ENCODE assay signal across 19 mouse cellular contexts in the genomic region with DNA sequence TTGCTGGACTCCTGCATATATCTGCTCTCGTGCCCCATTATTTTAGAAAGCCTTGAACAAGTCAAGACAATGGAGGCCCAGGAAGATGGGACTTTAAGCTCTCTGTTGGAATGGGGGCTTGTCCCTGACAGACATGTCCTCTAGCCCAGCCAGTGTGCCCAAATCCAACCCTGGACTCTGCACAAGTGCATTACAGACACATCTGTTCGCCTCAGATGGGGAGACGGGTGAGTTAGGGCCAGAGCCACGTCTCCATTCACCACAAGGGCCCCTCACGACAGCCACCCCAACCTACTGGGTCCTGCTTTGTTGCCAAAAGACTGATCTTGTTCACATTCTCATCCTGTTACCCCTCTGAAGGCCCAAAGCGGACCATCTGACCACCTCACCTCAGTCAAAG. TPM values are rescaled to one million over a fixed set of nuclear protein-coding genes. Genes with fewer than 3 reads are reported as not detected.
DNase-seq lines count a peak whose midpoint lies in the region; ATAC-seq and TF ChIP-seq lines count a peak whose summit lies in the region.
"Had no signal": no experiment of that assay in that cellular context is flagged by ENCODE, and none has a peak within 500 bp of the region (broad histone marks: within the 10 kb centered on the region; RNA-seq: fewer than 3 reads in every experiment).

No protein-coding gene starts in this region.

- H3K27me3 ChIP-seq in heart, adult 2 months (ENCODE audit: control insufficient read depth, insufficient read depth, low read length): no peaks in the 10 kb centered on the region
- no peaks in the 10 kb centered on the region for H3K27me3 ChIP-seq in heart, embryonic 15.5 days
- no peaks in the 10 kb centered on the region for H3K27me3 ChIP-seq in myocyte (ENCODE audit: control insufficient read depth, insufficient read depth, insufficient read length)
- H3K27me3 ChIP-seq: CH12.LX; forebrain, embryonic 13.5 days; Patski had no signal

- TF ChIP-seq POLR2A in heart, adult 2 months (IDR thresholded peaks at IDR 0.05; ENCODE audit: insufficient read depth, low read depth, low read length): no peak
- TF ChIP-seq POLR2A in myocyte (IDR thresholded peaks at IDR 0.05; ENCODE audit: insufficient read length, low read depth): no peak

- ATAC-seq in heart, embryonic 15.5 days (replicated peaks; ENCODE audit: insufficient number of reproducible peaks, insufficient read depth, low FRiP score, low read depth): no peak
- ATAC-seq: activated CD4-positive, CD25-positive, alpha-beta regulatory T cell, adult 4 months; forebrain, embryonic 13.5 days; forebrain, postnatal 0 days; intestine, postnatal 0 days; Patski had no signal

- H3K27ac ChIP-seq in heart, adult 2 months: peak overlapping the region; percentile 91
- peak overlapping the region; percentile 67; the same call in 1 of the 2 replicates for H3K27ac ChIP-seq in heart, embryonic 15.5 days
- H3K27ac ChIP-seq: embryonic facial prominence, embryonic 10.5 days; forebrain, embryonic 13.5 days; hindbrain, embryonic 14.5 days had no signal

- H3K9me3 ChIP-seq in heart, embryonic 15.5 days (replicated peaks): no peaks in the 10 kb centered on the region
- H3K9me3 ChIP-seq: embryonic facial prominence, embryonic 10.5 days; forebrain, embryonic 13.5 days had no signal

- intact Hi-C loops in heart, adult 2 months (cut with DNase I): no loop called here
- intact Hi-C loops in heart, postnatal 10 days (cut with DNase I): loop anchor here (10.0 kb wide), 1 partner anchor 367 kb away; a partner anchor contains a TSS

- 88% methylated on average over 6 of the region's 6 CpGs for WGBS in heart, adult 2 months
- 87% methylated on average over 6 of the region's 6 CpGs for WGBS in heart, embryonic 15.5 days

- TF ChIP-seq CTCF in heart, adult 2 months (IDR thresholded peaks at IDR 0.05): no peak

- H3K4me1 ChIP-seq in heart, adult 2 months (ENCODE audit: control insufficient read depth, insufficient read depth, low read length): peaks cover 2% of the 10 kb centered on the region
- H3K4me1 ChIP-seq in heart, embryonic 15.5 days (replicated peaks): peaks cover 26% of the 10 kb centered on the region
- H3K4me1 ChIP-seq: forebrain, embryonic 13.5 days had no signal

- no peak overlapping the region for H3ac ChIP-seq in myocyte (ENCODE audit: control insufficient read depth, insufficient read length)

- peak; percentile 20 for DNase-seq in cerebellum, adult 9-11 months
- no peak for DNase-seq in cerebellum, adult 8-10 months
- DNase-seq in heart, adult 2 months: peak in 1 of 2 experiments; percentile 20
- DNase-seq in heart, adult 8-10 months (ENCODE audit: low spot score): no peak
- DNase-seq in heart, postnatal 10 days: no peak
- DNase-seq in testis, postnatal 10 days (ENCODE audit: low spot score): no peak
- DNase-seq: adrenal gland, postnatal 14 days; forebrain, postnatal 0 days; kidney, adult 8-10 months had no signal

- H3K9ac ChIP-seq in heart, adult 2 months (ENCODE audit: low read depth, low read length): no peak overlapping the region
- H3K9ac ChIP-seq in heart, embryonic 15.5 days: no peak overlapping the region
- H3K9ac ChIP-seq: forebrain, embryonic 13.5 days; forebrain, postnatal 0 days; hindbrain, embryonic 14.5 days had no signal

- H3K79me2 ChIP-seq in heart, adult 2 months (replicated peaks; ENCODE audit: control insufficient read depth, insufficient read depth, low read length): no peaks in the 10 kb centered on the region
- H3K79me2 ChIP-seq in myocyte (ENCODE audit: control insufficient read depth, insufficient read depth): no peaks in the 10 kb centered on the region

- no peaks in the 10 kb centered on the region; the same call in 1 of the 2 replicates for H3K36me3 ChIP-seq in heart, adult 2 months (ENCODE audit: control insufficient read depth, insufficient read depth, low read length)
- H3K36me3 ChIP-seq in heart, embryonic 15.5 days: peaks cover 92% of the 10 kb centered on the region
- H3K36me3 ChIP-seq in myocyte (ENCODE audit: control insufficient read depth, insufficient read depth): peaks cover 51% of the 10 kb centered on the region

- TF ChIP-seq EP300 in heart, adult 2 months (IDR thresholded peaks at IDR 0.05; ENCODE audit: insufficient read depth, low read depth, low read length): no peak

- H3K4me2 ChIP-seq in heart, embryonic 15.5 days: peak overlapping the region; percentile 44; the same call in 1 of the 2 replicates
- H3K4me2 ChIP-seq in myocyte (ENCODE audit: low read depth): peak overlapping the region; percentile 8
- H3K4me2 ChIP-seq: forebrain, embryonic 13.5 days; hindbrain, embryonic 14.5 days had no signal

- H3K4me3 ChIP-seq in heart, adult 2 months: no peak overlapping the region
- H3K4me3 ChIP-seq in heart, embryonic 15.5 days: no peak overlapping the region
- no peak overlapping the region for H3K4me3 ChIP-seq in myocyte
- H3K4me3 ChIP-seq: embryonic facial prominence, embryonic 10.5 days; forebrain, embryonic 13.5 days; hindbrain, embryonic 10.5 days had no signal

TF ChIP-seq in myocyte, 11 proteins besides CTCF, POLR2A, EP300 and RAD21:
- TF ChIP-seq REST (IDR thresholded peaks at IDR 0.05; ENCODE audit: insufficient read depth, insufficient read length) (no peak), CEBPB (IDR thresholded peaks at IDR 0.05; ENCODE audit: insufficient read depth, poor library complexity, severe bottlenecking) (no peak), USF1 (IDR thresholded peaks at IDR 0.05; ENCODE audit: low read depth) (no peak), POLR2AphosphoS2 (IDR thresholded peaks at IDR 0.05; ENCODE audit: insufficient read length, low read depth) (no peak), TCF12 (IDR thresholded peaks at IDR 0.05; ENCODE audit: insufficient read depth, poor library complexity, severe bottlenecking) (no peak), E2F4 (IDR thresholded peaks at IDR 0.05; ENCODE audit: insufficient read depth) (no peak), SRF (IDR thresholded peaks at IDR 0.05; ENCODE audit: control insufficient read depth, insufficient read length, low read depth) (no peak), MYOG (IDR thresholded peaks at IDR 0.05; ENCODE audit: control insufficient read depth in 1 of 3, insufficient read depth in 1 of 3, insufficient read length in 2 of 3, low read depth in 2 of 3) (no peak), MAX (IDR thresholded peaks at IDR 0.05; ENCODE audit: low read depth) (no peak), TCF3 (IDR thresholded peaks at IDR 0.05; ENCODE audit: insufficient read length, low read depth) (no peak), MYOD1 (IDR thresholded peaks at IDR 0.05; ENCODE audit: control insufficient read depth in 1 of 3, insufficient read length in 2 of 3, low read depth in 2 of 3) (no peak)

RNA-seq across cellular contexts. Expression of a gene that starts 12.2 kb away (rescaled TPM):
- total RNA-seq in heart, adult 2 months (2021): 100 to 1,000 TPM; 137 to 154 TPM
- 159 and 167 TPM in 2 replicates for polyA plus RNA-seq in heart, adult 2 months (2012; rRNA removed)
- 100 to 1,000 TPM; 128 to 185 (median 149) TPM for total RNA-seq in heart, adult 8-10 months (2022)
- 79.2 and 101 TPM in 2 replicates for polyA plus RNA-seq in heart, embryonic 15.5 days (2015; fragmentation: Nextera tagmentation; extraction: Ambion mirVana)
- total RNA-seq in heart, postnatal 10 days (2021): 100 to 1,000 TPM; 210 to 215 TPM
- polyA plus RNA-seq in myocyte (2012; fragmentation: generic; extraction: Trizol): 141 TPM

RNA-seq across cellular contexts. Expression of a gene that starts 13.7 kb away (rescaled TPM):
- 10 to 100 TPM; 41.7 to 42.8 TPM for total RNA-seq in heart, adult 2 months (2021)
- polyA plus RNA-seq in heart, adult 2 months (2012; rRNA removed): 67.8 and 78.3 TPM in 2 replicates
- total RNA-seq in heart, adult 8-10 months (2022): 10 to 100 TPM; 33.5 to 51.0 (median 41.9) TPM
- 132 and 138 TPM in 2 replicates for polyA plus RNA-seq in heart, embryonic 15.5 days (2015; fragmentation: Nextera tagmentation; extraction: Ambion mirVana)
- total RNA-seq in heart, postnatal 10 days (2021): 10 to 100 TPM; 57.2 to 57.3 TPM
- 270 TPM for polyA plus RNA-seq in myocyte (2012; fragmentation: generic; extraction: Trizol)

RNA-seq across cellular contexts. Expression of a gene that starts 23.6 kb away (rescaled TPM):
- total RNA-seq in heart, adult 2 months (2021): 10 to 100 TPM; 23.4 to 23.6 TPM
- polyA plus RNA-seq in heart, adult 2 months (2012; rRNA removed): 20.1 and 22.2 TPM in 2 replicates
- total RNA-seq in heart, adult 8-10 months (2022): 10 to 100 TPM; 19.9 to 24.1 (median 22.7) TPM
- 9.4 and 11.4 TPM in 2 replicates for polyA plus RNA-seq in heart, embryonic 15.5 days (2015; fragmentation: Nextera tagmentation; extraction: Ambion mirVana)
- total RNA-seq in heart, postnatal 10 days (2021): 10 to 100 TPM; 15.4 to 19.1 TPM
- 5.8 TPM for polyA plus RNA-seq in myocyte (2012; fragmentation: generic; extraction: Trizol)
- total RNA-seq: CH12.LX had no signal
- polyA plus RNA-seq: activated CD4-positive, CD25-positive, alpha-beta regulatory T cell, adult 4 months had no signal

RNA-seq across cellular contexts. Expression of a gene that starts 40.1 kb away (rescaled TPM):
- total RNA-seq in heart, adult 2 months (2021): under 1 TPM in 1 of 2 experiments, not detected in 1; 0.09 TPM
- polyA plus RNA-seq in heart, adult 2 months (2012; rRNA removed): 0.23 and 0.25 TPM in 2 replicates
- under 1 TPM in 2 of 4 experiments, not detected in 2; 0.14 to 0.16 TPM for total RNA-seq in heart, adult 8-10 months (2022)
- 0.10 and 0.28 TPM in 2 replicates for polyA plus RNA-seq in heart, embryonic 15.5 days (2015; fragmentation: Nextera tagmentation; extraction: Ambion mirVana)
- total RNA-seq in heart, postnatal 10 days (2021): under 1 TPM in 1 of 2 experiments, not detected in 1; 0.10 TPM
- 0.62 TPM for polyA plus RNA-seq in myocyte (2012; fragmentation: generic; extraction: Trizol)
- total RNA-seq: CH12.LX had no signal
